Comparison of ENCODE assay signal across 19 mouse cellular contexts in genomic region chr19:60871366-60871765, GRCm38 (mm10). TPM values are rescaled to one million over a fixed set of nuclear protein-coding genes. Genes with fewer than 3 reads are reported as not detected.
DNase-seq lines count a peak whose midpoint lies in the region; ATAC-seq and TF ChIP-seq lines count a peak whose summit lies in the region.
"Had no signal": no experiment of that assay in that cellular context is flagged by ENCODE, and none has a peak within 500 bp of the region (broad histone marks: within the 10 kb centered on the region; RNA-seq: fewer than 3 reads in every experiment).

No protein-coding gene starts in this region.

- peaks cover 7% of the 10 kb centered on the region; the same call in 1 of the 2 replicates for H3K4me1 ChIP-seq in heart, embryonic 11.5 days (ENCODE audit: control insufficient read depth, insufficient read depth, low read length)
- H3K4me1 ChIP-seq in MEL (ENCODE audit: control insufficient read depth in 1 of 2, insufficient read depth in 2 of 2, low read length in 2 of 2) = peaks cover 22 to 26% of the 10 kb centered on the region in 2 experiments
- H3K4me1 ChIP-seq in liver, embryonic 15.5 days (replicated peaks) = peaks cover 44% of the 10 kb centered on the region
- H3K4me1 ChIP-seq in embryonic facial prominence, embryonic 10.5 days = peaks cover 18% of the 10 kb centered on the region
- H3K4me1 ChIP-seq in midbrain, embryonic 13.5 days (replicated peaks) = peaks cover 12% of the 10 kb centered on the region

- intact Hi-C loops in heart, postnatal 10 days (cut with DNase I) = no loop called here

- H3K36me3 ChIP-seq in heart, embryonic 11.5 days (ENCODE audit: control insufficient read depth, insufficient read depth, low read length) = peaks cover 11% of the 10 kb centered on the region; the same call in 1 of the 2 replicates
- H3K36me3 ChIP-seq in MEL (ENCODE audit: control insufficient read depth in 1 of 2, insufficient read depth in 2 of 2, low read length in 2 of 2) = peaks cover 41% of the 10 kb centered on the region in 2 experiments
- peaks cover 48% of the 10 kb centered on the region for H3K36me3 ChIP-seq in liver, embryonic 15.5 days (replicated peaks)
- peaks cover 53% of the 10 kb centered on the region for H3K36me3 ChIP-seq in embryonic facial prominence, embryonic 10.5 days (replicated peaks)
- H3K36me3 ChIP-seq in midbrain, embryonic 13.5 days = peaks cover 17% of the 10 kb centered on the region

- peak overlapping the region; percentile 79 for H3K4me2 ChIP-seq in heart, embryonic 11.5 days
- peak overlapping the region; percentile 74 for H3K4me2 ChIP-seq in liver, embryonic 15.5 days
- H3K4me2 ChIP-seq in midbrain, embryonic 13.5 days (replicated peaks) = no peak overlapping the region
- H3K4me2 ChIP-seq: embryonic facial prominence, embryonic 13.5 days; hindbrain, embryonic 13.5 days had no signal

- no peaks in the 10 kb centered on the region for H3K9me3 ChIP-seq in heart, embryonic 11.5 days (replicated peaks; ENCODE audit: control insufficient read depth, low read length)
- H3K9me3 ChIP-seq in MEL (replicated peaks; ENCODE audit: insufficient read depth, low read length) = no peaks in the 10 kb centered on the region
- no peaks in the 10 kb centered on the region for H3K9me3 ChIP-seq in liver, embryonic 15.5 days (replicated peaks)
- H3K9me3 ChIP-seq in embryonic facial prominence, embryonic 10.5 days = no peaks in the 10 kb centered on the region
- H3K9me3 ChIP-seq in midbrain, embryonic 13.5 days = no peaks in the 10 kb centered on the region
- H3K9me3 ChIP-seq: embryonic facial prominence, embryonic 13.5 days; forebrain, embryonic 10.5 days; heart, embryonic 10.5 days; hindbrain, embryonic 13.5 days had no signal

- no peak for ATAC-seq in heart, embryonic 11.5 days (replicated peaks; ENCODE audit: insufficient number of reproducible peaks, low FRiP score, low TSS enrichment)
- ATAC-seq in liver, embryonic 15.5 days (ENCODE audit: insufficient read depth) = no peak
- no peak for ATAC-seq in midbrain, embryonic 13.5 days
- ATAC-seq: forebrain, embryonic 14.5 days; hindbrain, postnatal 0 days had no signal

- H3K27ac ChIP-seq in heart, embryonic 11.5 days (ENCODE audit: low read depth, low read length) = no peak overlapping the region
- H3K27ac ChIP-seq in MEL (ENCODE audit: control insufficient read depth, low read depth, low read length) = peak overlapping the region; percentile 96
- peak overlapping the region; percentile 93 for H3K27ac ChIP-seq in liver, embryonic 15.5 days (replicated peaks)
- H3K27ac ChIP-seq in embryonic facial prominence, embryonic 10.5 days (replicated peaks) = no peak overlapping the region
- H3K27ac ChIP-seq in midbrain, embryonic 13.5 days = no peak overlapping the region
- H3K27ac ChIP-seq: embryonic facial prominence, embryonic 13.5 days; forebrain, embryonic 10.5 days; hindbrain, embryonic 13.5 days; hindbrain, postnatal 0 days had no signal

- H3K27me3 ChIP-seq in heart, embryonic 11.5 days (ENCODE audit: control insufficient read depth, insufficient read depth, low read length) = no peaks in the 10 kb centered on the region
- H3K27me3 ChIP-seq in MEL (ENCODE audit: control insufficient read depth in 1 of 2, insufficient read depth in 2 of 2, low read length in 2 of 2) = no peaks in the 10 kb centered on the region
- no peaks in the 10 kb centered on the region for H3K27me3 ChIP-seq in liver, embryonic 15.5 days
- no peaks in the 10 kb centered on the region for H3K27me3 ChIP-seq in embryonic facial prominence, embryonic 10.5 days (replicated peaks; ENCODE audit: low read depth, poor library complexity, severe bottlenecking)
- H3K27me3 ChIP-seq in midbrain, embryonic 13.5 days = no peaks in the 10 kb centered on the region
- H3K27me3 ChIP-seq: embryonic facial prominence, embryonic 13.5 days; hindbrain, embryonic 13.5 days had no signal

- H3K4me3 ChIP-seq in heart, embryonic 11.5 days (ENCODE audit: low read depth, low read length) = no peak overlapping the region
- H3K4me3 ChIP-seq in MEL (ENCODE audit: control insufficient read depth in 1 of 2, insufficient read depth in 1 of 2, low read depth in 2 of 2, low read length in 2 of 2) = peak overlapping the region in 1 of 2 experiments; percentile 8; a peak in 1 of 4 replicates
- H3K4me3 ChIP-seq in liver, embryonic 15.5 days (replicated peaks) = peak overlapping the region; percentile 89
- no peak overlapping the region for H3K4me3 ChIP-seq in embryonic facial prominence, embryonic 10.5 days
- no peak overlapping the region for H3K4me3 ChIP-seq in midbrain, embryonic 13.5 days (replicated peaks)
- H3K4me3 ChIP-seq: embryonic facial prominence, embryonic 13.5 days; forebrain, embryonic 10.5 days; hindbrain, embryonic 13.5 days had no signal

- peaks cover 18% of the 10 kb centered on the region for H3K79me2 ChIP-seq in MEL (ENCODE audit: control insufficient read depth, insufficient read depth, low read length, poor library complexity)

- WGBS in heart, embryonic 11.5 days (ENCODE audit: insufficient replicate concordance) = 83% methylated on average over 5 of the region's 5 CpGs
- 78% methylated on average over 5 of the region's 5 CpGs for WGBS in liver, embryonic 15.5 days (ENCODE audit: insufficient replicate concordance)
- 93% methylated on average over 5 of the region's 5 CpGs for WGBS in embryonic facial prominence, embryonic 10.5 days
- WGBS in midbrain, embryonic 13.5 days = 91% methylated on average over 5 of the region's 5 CpGs

- no peak for TF ChIP-seq POLR2A in MEL (IDR thresholded peaks at IDR 0.05; ENCODE audit: control insufficient read depth in 1 of 2, insufficient read depth in 1 of 2, low read depth in 1 of 2, low read length in 2 of 2, poor library complexity in 1 of 2)

- no peak for TF ChIP-seq RAD21 in MEL (IDR thresholded peaks at IDR 0.05; ENCODE audit: low read depth, low read length)

- no peak for DNase-seq in heart, postnatal 10 days
- DNase-seq in A20 (ENCODE audit: low read depth, low spot score) = peak; percentile 53
- peak; percentile 44 for DNase-seq in MEL (ENCODE audit: low read depth, low spot score)
- no peak for DNase-seq in right cerebral cortex, adult 18-20 months
- DNase-seq in embryonic facial prominence, embryonic 10.5 days (ENCODE audit: low spot score) = no peak
- DNase-seq: adrenal gland, postnatal 10 days; cerebellum, adult 11-12 months; cerebellum, adult 9-10 months; cerebellum, postnatal 25 days; gastrocnemius, postnatal 36 days had no signal

- TF ChIP-seq EP300 in MEL (IDR thresholded peaks at IDR 0.05; ENCODE audit: low read depth in 1 of 2, low read length in 2 of 2) = peak in 1 of 2 experiments; percentile 19; a peak in 2 of 4 replicates

- H3K9ac ChIP-seq in heart, embryonic 11.5 days (ENCODE audit: low read depth, low read length) = no peak overlapping the region
- H3K9ac ChIP-seq in MEL (ENCODE audit: control insufficient read depth, low read depth, low read length, poor library complexity, severe bottlenecking) = peak overlapping the region; percentile 53
- peak overlapping the region; percentile 91 for H3K9ac ChIP-seq in liver, embryonic 15.5 days
- no peak overlapping the region for H3K9ac ChIP-seq in midbrain, embryonic 13.5 days (replicated peaks)
- H3K9ac ChIP-seq: embryonic facial prominence, embryonic 13.5 days; hindbrain, embryonic 13.5 days had no signal

- TF ChIP-seq CTCF in MEL (IDR thresholded peaks at IDR 0.05 in 2 of 3, conservative IDR thresholded peaks at IDR 0.05 in 1 of 3; ENCODE audit: control insufficient read depth in 1 of 3, insufficient read depth in 1 of 3, low read depth in 2 of 3, low read length in 3 of 3, poor library complexity in 1 of 3, severe bottlenecking in 1 of 3) = no peak

RNA-seq across cellular contexts. Expression of gene Prdx3, which starts 3.0 kb away (rescaled TPM):
- polyA plus RNA-seq in heart, embryonic 11.5 days (2014; fragmentation: Nextera tagmentation; extraction: Ambion mirVana) = 205 and 208 TPM in 2 replicates
- 100 to 1,000 TPM; 248 to 255 TPM for total RNA-seq in heart, postnatal 10 days (2021)
- total RNA-seq in MEL (2012; rRNA removed) = 267 and 271 TPM in 2 replicates
- 100 to 1,000 TPM in 1 of 2 experiments, not detected in 1; 332 TPM for polyA plus RNA-seq in MEL (2012; ENCODE audit: insufficient read depth in 1 of 2, insufficient read length in 2 of 2, low read depth in 1 of 2, low replicate concordance in 2 of 2, missing spikeins in 1 of 2)
- 341 TPM in 2 replicates for polyA plus RNA-seq in liver, embryonic 15.5 days (2015; fragmentation: Nextera tagmentation; extraction: Ambion mirVana)
- polyA plus RNA-seq in embryonic facial prominence, embryonic 10.5 days (2016; fragmentation: Nextera tagmentation; extraction: Ambion mirVana) = 104 and 112 TPM in 2 replicates
- 88.2 and 95.2 TPM in 2 replicates for polyA plus RNA-seq in midbrain, embryonic 13.5 days (2015; fragmentation: Nextera tagmentation; extraction: Ambion mirVana)

RNA-seq across cellular contexts. Expression of gene Sfxn4, which starts 10.1 kb away (rescaled TPM):
- 6.9 and 7.3 TPM in 2 replicates for polyA plus RNA-seq in heart, embryonic 11.5 days (2014; fragmentation: Nextera tagmentation; extraction: Ambion mirVana)
- 1 to 10 TPM; 5.0 to 7.6 TPM for total RNA-seq in heart, postnatal 10 days (2021)
- total RNA-seq in MEL (2012; rRNA removed) = 0.85 and 1.3 TPM in 2 replicates
- 1 to 10 TPM in 1 of 2 experiments, not detected in 1; 9.3 TPM for polyA plus RNA-seq in MEL (2012; ENCODE audit: insufficient read depth in 1 of 2, insufficient read length in 2 of 2, low read depth in 1 of 2, low replicate concordance in 2 of 2, missing spikeins in 1 of 2)
- 0.62 and 1.1 TPM in 2 replicates for polyA plus RNA-seq in liver, embryonic 15.5 days (2015; fragmentation: Nextera tagmentation; extraction: Ambion mirVana)
- polyA plus RNA-seq in embryonic facial prominence, embryonic 10.5 days (2016; fragmentation: Nextera tagmentation; extraction: Ambion mirVana) = 11.1 and 12.6 TPM in 2 replicates
- polyA plus RNA-seq in midbrain, embryonic 13.5 days (2015; fragmentation: Nextera tagmentation; extraction: Ambion mirVana) = 12.6 and 14.4 TPM in 2 replicates

RNA-seq across cellular contexts. Expression of gene Grk5, which starts 18.2 kb away (rescaled TPM):
- 4.7 and 4.9 TPM in 2 replicates for polyA plus RNA-seq in heart, embryonic 11.5 days (2014; fragmentation: Nextera tagmentation; extraction: Ambion mirVana)
- total RNA-seq in heart, postnatal 10 days (2021) = 10 to 100 TPM; 26.3 to 28.3 TPM
- total RNA-seq in MEL (2012; rRNA removed) = 3.3 and 4.2 TPM in 2 replicates
- 1 to 10 TPM in 1 of 2 experiments, not detected in 1; 8.1 TPM for polyA plus RNA-seq in MEL (2012; ENCODE audit: insufficient read depth in 1 of 2, insufficient read length in 2 of 2, low read depth in 1 of 2, low replicate concordance in 2 of 2, missing spikeins in 1 of 2)
- 0.41 and 0.47 TPM in 2 replicates for polyA plus RNA-seq in liver, embryonic 15.5 days (2015; fragmentation: Nextera tagmentation; extraction: Ambion mirVana)
- 2.1 and 2.4 TPM in 2 replicates for polyA plus RNA-seq in embryonic facial prominence, embryonic 10.5 days (2016; fragmentation: Nextera tagmentation; extraction: Ambion mirVana)
- 2.7 and 3.1 TPM in 2 replicates for polyA plus RNA-seq in midbrain, embryonic 13.5 days (2015; fragmentation: Nextera tagmentation; extraction: Ambion mirVana)

RNA-seq across cellular contexts. Expression of gene Fam45a, which starts 60.0 kb away (rescaled TPM):
- polyA plus RNA-seq in heart, embryonic 11.5 days (2014; fragmentation: Nextera tagmentation; extraction: Ambion mirVana) = 24.7 and 30.0 TPM in 2 replicates
- total RNA-seq in heart, postnatal 10 days (2021) = 10 to 100 TPM; 17.5 to 19.2 TPM
- 12.1 and 13.0 TPM in 2 replicates for total RNA-seq in MEL (2012; rRNA removed)
- 10 to 100 TPM in 1 of 2 experiments, not detected in 1; 20.4 TPM for polyA plus RNA-seq in MEL (2012; ENCODE audit: insufficient read depth in 1 of 2, insufficient read length in 2 of 2, low read depth in 1 of 2, low replicate concordance in 2 of 2, missing spikeins in 1 of 2)
- 20.2 and 20.9 TPM in 2 replicates for polyA plus RNA-seq in liver, embryonic 15.5 days (2015; fragmentation: Nextera tagmentation; extraction: Ambion mirVana)
- 28.4 and 29.6 TPM in 2 replicates for polyA plus RNA-seq in embryonic facial prominence, embryonic 10.5 days (2016; fragmentation: Nextera tagmentation; extraction: Ambion mirVana)
- polyA plus RNA-seq in midbrain, embryonic 13.5 days (2015; fragmentation: Nextera tagmentation; extraction: Ambion mirVana) = 39.5 and 40.4 TPM in 2 replicates

Comparison
In these comparisons a context has a peak if more than half of its experiments do, and no peak if none do; other contexts are left out.
1. H3K27ac ChIP-seq: peak in MEL (single experiment) and liver, embryonic 15.5 days (single experiment); none in heart, embryonic 11.5 days (single experiment), embryonic facial prominence, embryonic 10.5 days (single experiment) and midbrain, embryonic 13.5 days (single experiment).
2. H3K9ac ChIP-seq: peak in MEL (single experiment) and liver, embryonic 15.5 days (single experiment); none in heart, embryonic 11.5 days (single experiment) and midbrain, embryonic 13.5 days (single experiment).
3. DNase-seq: peak in A20 (single experiment) and MEL (single experiment); none in heart, postnatal 10 days (0 of 2), right cerebral cortex, adult 18-20 months (single experiment) and embryonic facial prominence, embryonic 10.5 days (single experiment).